Mouse (Mus musculus): ENCODE measurements around the gene Nup210l. TPM values are rescaled to one million over a fixed set of nuclear protein-coding genes. Genes with fewer than 3 reads are reported as not detected.

The Nup210l gene
- 49.0 and 55.5 TPM in 2 replicates for polyA plus RNA-seq (2012; rRNA removed)

GRCm38 (mm10) chr3:90103938-90104337 is at the start of gene Nup210l:
Gene Nup210l (plus strand): TSS chr3:90104132.
- Histone ChIP-seq H3K36me3 (ENCODE audit: control insufficient read depth, insufficient read depth, low read length) (no peaks in the 10 kb centered on the region), H3K4me1 (ENCODE audit: control insufficient read depth, insufficient read depth, low read length) (peaks cover 3% of the 10 kb centered on the region; the same call in 1 of the 2 replicates), H3K27me3 (ENCODE audit: control insufficient read depth, insufficient read depth, low read length) (no peaks in the 10 kb centered on the region), H3K4me3 (ENCODE audit: control insufficient read depth, low read depth, low read length) (peak within 1 kb of the TSS; percentile 99), H3K27ac (ENCODE audit: control insufficient read depth, insufficient read depth, low read depth, low read length) (peak within 1 kb of the TSS; percentile 66)
- TF ChIP-seq CTCF (IDR thresholded peaks at IDR 0.05; ENCODE audit: control insufficient read depth, insufficient read depth, insufficient replicate concordance, low read depth, low read length) (no peak), POLR2A (IDR thresholded peaks at IDR 0.05; ENCODE audit: control insufficient read depth, low read depth, low read length) (peak; percentile 96)

GRCm38 (mm10) chr3:90061549-90061948 is 42.4 kb upstream of the Nup210l start:
- TF ChIP-seq CTCF (IDR thresholded peaks at IDR 0.05; ENCODE audit: control insufficient read depth, insufficient read depth, insufficient replicate concordance, low read depth, low read length): no peak
- no peak for TF ChIP-seq POLR2A (IDR thresholded peaks at IDR 0.05; ENCODE audit: control insufficient read depth, low read depth, low read length)
- H3K27me3 ChIP-seq (ENCODE audit: control insufficient read depth, insufficient read depth, low read length): no peaks in the 10 kb centered on the region
- peak overlapping the region; percentile 7; the same call in 1 of the 2 replicates for H3K4me3 ChIP-seq (ENCODE audit: control insufficient read depth, low read depth, low read length)
- H3K4me1 ChIP-seq (ENCODE audit: control insufficient read depth, insufficient read depth, low read length): no peaks in the 10 kb centered on the region
- H3K27ac ChIP-seq (ENCODE audit: control insufficient read depth, insufficient read depth, low read depth, low read length): no peak overlapping the region
- H3K36me3 ChIP-seq (ENCODE audit: control insufficient read depth, insufficient read depth, low read length): no peaks in the 10 kb centered on the region; the same call in 1 of the 2 replicates

GRCm38 (mm10) chr3:90062539-90062938 is 41.4 kb upstream of the Nup210l start:
- Histone ChIP-seq H3K4me1 (ENCODE audit: control insufficient read depth, insufficient read depth, low read length) (no peaks in the 10 kb centered on the region), H3K36me3 (ENCODE audit: control insufficient read depth, insufficient read depth, low read length) (no peaks in the 10 kb centered on the region), H3K4me3 (ENCODE audit: control insufficient read depth, low read depth, low read length) (peak overlapping the region; percentile 67; the same call in 1 of the 2 replicates), H3K27me3 (ENCODE audit: control insufficient read depth, insufficient read depth, low read length) (no peaks in the 10 kb centered on the region), H3K27ac (ENCODE audit: control insufficient read depth, insufficient read depth, low read depth, low read length) (peak overlapping the region; percentile 65)
- TF ChIP-seq POLR2A (IDR thresholded peaks at IDR 0.05; ENCODE audit: control insufficient read depth, low read depth, low read length): no peak
- TF ChIP-seq CTCF (IDR thresholded peaks at IDR 0.05; ENCODE audit: control insufficient read depth, insufficient read depth, insufficient replicate concordance, low read depth, low read length): no peak

GRCm38 (mm10) chr3:90064383-90064782 is 39.5 kb upstream of the Nup210l start:
- Histone ChIP-seq H3K4me3 (ENCODE audit: control insufficient read depth, low read depth, low read length) (peak overlapping the region; percentile 11; the same call in 1 of the 2 replicates), H3K27ac (ENCODE audit: control insufficient read depth, insufficient read depth, low read depth, low read length) (no peak overlapping the region), H3K27me3 (ENCODE audit: control insufficient read depth, insufficient read depth, low read length) (no peaks in the 10 kb centered on the region), H3K4me1 (ENCODE audit: control insufficient read depth, insufficient read depth, low read length) (no peaks in the 10 kb centered on the region), H3K36me3 (ENCODE audit: control insufficient read depth, insufficient read depth, low read length) (no peaks in the 10 kb centered on the region)
- TF ChIP-seq POLR2A (IDR thresholded peaks at IDR 0.05; ENCODE audit: control insufficient read depth, low read depth, low read length) (no peak), CTCF (IDR thresholded peaks at IDR 0.05; ENCODE audit: control insufficient read depth, insufficient read depth, insufficient replicate concordance, low read depth, low read length) (no peak)

GRCm38 (mm10) chr3:90065553-90065952 is 38.4 kb upstream of the Nup210l start:
- TF ChIP-seq CTCF (IDR thresholded peaks at IDR 0.05; ENCODE audit: control insufficient read depth, insufficient read depth, insufficient replicate concordance, low read depth, low read length): no peak
- H3K27me3 ChIP-seq (ENCODE audit: control insufficient read depth, insufficient read depth, low read length): no peaks in the 10 kb centered on the region
- no peaks in the 10 kb centered on the region for H3K4me1 ChIP-seq (ENCODE audit: control insufficient read depth, insufficient read depth, low read length)
- H3K36me3 ChIP-seq (ENCODE audit: control insufficient read depth, insufficient read depth, low read length): no peaks in the 10 kb centered on the region
- H3K4me3 ChIP-seq (ENCODE audit: control insufficient read depth, low read depth, low read length): no peak overlapping the region
- H3K27ac ChIP-seq (ENCODE audit: control insufficient read depth, insufficient read depth, low read depth, low read length): no peak overlapping the region

- Histone ChIP-seq H3K4me1 (ENCODE audit: control insufficient read depth, insufficient read depth, low read length) (no peaks in the 10 kb centered on the region), H3K27me3 (ENCODE audit: control insufficient read depth, insufficient read depth, low read length) (no peaks in the 10 kb centered on the region), H3K4me3 (ENCODE audit: control insufficient read depth, low read depth, low read length) (no peak overlapping the region), H3K36me3 (ENCODE audit: control insufficient read depth, insufficient read depth, low read length) (no peaks in the 10 kb centered on the region), H3K27ac (ENCODE audit: control insufficient read depth, insufficient read depth, low read depth, low read length) (no peak overlapping the region)
- TF ChIP-seq POLR2A (IDR thresholded peaks at IDR 0.05; ENCODE audit: control insufficient read depth, low read depth, low read length) (no peak), CTCF (IDR thresholded peaks at IDR 0.05; ENCODE audit: control insufficient read depth, insufficient read depth, insufficient replicate concordance, low read depth, low read length) (no peak)
These were observed 36.1 kb upstream of the Nup210l start for GRCm38 (mm10) chr3:90067851-90068250.

GRCm38 (mm10) chr3:90069688-90070087 is 34.2 kb upstream of the Nup210l start:
- TF ChIP-seq CTCF (IDR thresholded peaks at IDR 0.05; ENCODE audit: control insufficient read depth, insufficient read depth, insufficient replicate concordance, low read depth, low read length): no peak
- no peak for TF ChIP-seq POLR2A (IDR thresholded peaks at IDR 0.05; ENCODE audit: control insufficient read depth, low read depth, low read length)
- Histone ChIP-seq H3K27ac (ENCODE audit: control insufficient read depth, insufficient read depth, low read depth, low read length) (no peak overlapping the region), H3K36me3 (ENCODE audit: control insufficient read depth, insufficient read depth, low read length) (no peaks in the 10 kb centered on the region), H3K4me3 (ENCODE audit: control insufficient read depth, low read depth, low read length) (no peak overlapping the region; the same call in 1 of the 2 replicates), H3K4me1 (ENCODE audit: control insufficient read depth, insufficient read depth, low read length) (no peaks in the 10 kb centered on the region), H3K27me3 (ENCODE audit: control insufficient read depth, insufficient read depth, low read length) (no peaks in the 10 kb centered on the region)

- no peak within 1 kb of the TSS for H3K27ac ChIP-seq (ENCODE audit: control insufficient read depth, insufficient read depth, low read depth, low read length)
- H3K4me1 ChIP-seq (ENCODE audit: control insufficient read depth, insufficient read depth, low read length): peaks cover 2% of the 10 kb centered on the region; the same call in 1 of the 2 replicates
- no peak within 1 kb of the TSS for H3K4me3 ChIP-seq (ENCODE audit: control insufficient read depth, low read depth, low read length)
- TF ChIP-seq POLR2A (IDR thresholded peaks at IDR 0.05; ENCODE audit: control insufficient read depth, low read depth, low read length) (no peak), CTCF (IDR thresholded peaks at IDR 0.05; ENCODE audit: control insufficient read depth, insufficient read depth, insufficient replicate concordance, low read depth, low read length) (no peak)
- H3K36me3 ChIP-seq (ENCODE audit: control insufficient read depth, insufficient read depth, low read length): no peaks in the 10 kb centered on the region
- H3K27me3 ChIP-seq (ENCODE audit: control insufficient read depth, insufficient read depth, low read length): no peaks in the 10 kb centered on the region
These were observed 31.6 kb upstream of the Nup210l start, which contains the start of gene Tpm3 for GRCm38 (mm10) chr3:90072294-90072693. Gene Tpm3 (plus strand): TSS chr3:90072649.

All from testis, adult 2 months (tissue).